Mouse (Mus musculus) cerebellum, adult 9-10 months (tissue): ENCODE measurements at regions not wholly inside any gene's neighbourhood (a gene's known extent, or its start where the extent isn't known, plus 50 kb on each side); places are given as distances from the start of the nearest gene placed in this dataset.
"Not testable (repeated sequence)": the region's sequence is repeated elsewhere in the genome, so short reads cannot be mapped to it uniquely, and the experiment has no call there.

ENCODE experiments used
- DNase-seq: peaks from one replicate; pipeline ENCODE4 v3.0.0; 2022

GRCm38 (mm10) chr5:40901742-40902141 is 806.2 kb downstream of the Rab28 start:
- no peak for DNase-seq

- no peak for DNase-seq
Measured at GRCm38 (mm10) chr5:40882886-40883285, 825.1 kb downstream of the Rab28 start.

- no peak for DNase-seq
Measured at GRCm38 (mm10) chr5:40877756-40878155, 830.2 kb downstream of the Rab28 start.

- DNase-seq: not testable (repeated sequence)
Measured at GRCm38 (mm10) chr5:40862349-40862748, 845.6 kb downstream of the Rab28 start.
